Mouse (Mus musculus) CH12.LX (cell line): ENCODE measurements around the gene Ccdc65. TPM values are rescaled to one million over a fixed set of nuclear protein-coding genes. Genes with fewer than 3 reads are reported as not detected.

Experiments used
- DNase-seq: peaks from one replicate; pipeline ENCODE4 v3.0.0-alpha.2; 2013; ENCODE audit errors: extremely low read depth
- H3K27ac ChIP-seq: 2 replicates; pipeline ENCODE4 v1.5.1; 2012; ENCODE audit warnings: low read depth, mild to moderate bottlenecking, control low read depth, moderate library complexity; ENCODE audit not compliant: insufficient read depth
- H3K27me3 ChIP-seq: replicated peaks from 2 replicates; pipeline ENCODE3; 2012; ENCODE audit warnings: inconsistent platforms
- H3K36me3 ChIP-seq, 2 experiments: replicated peaks in 1 of 2; 2 replicates each; pipeline versions ENCODE3 to v1.6.1; 2012; ENCODE audit warnings: inconsistent platforms in 1 of 2, low read length in 1 of 2, mild to moderate bottlenecking in 1 of 2, mixed read lengths in 1 of 2, moderate library complexity in 1 of 2; ENCODE audit not compliant: control insufficient read depth in 1 of 2, insufficient read depth in 1 of 2
- H3K4me1 ChIP-seq, 2 experiments: 2 replicates each; pipeline ENCODE4 v1.6.1; 2012; ENCODE audit warnings: inconsistent platforms in 1 of 2, moderate library complexity in 1 of 2; ENCODE audit not compliant: insufficient read depth in 2 of 2, control insufficient read depth in 1 of 2
- H3K4me2 ChIP-seq: 2 replicates; pipeline ENCODE4 v1.6.1; 2012; ENCODE audit warnings: low read depth, mild to moderate bottlenecking, control low read depth; ENCODE audit not compliant: poor library complexity, insufficient read depth, severe bottlenecking
- H3K4me3 ChIP-seq, 3 experiments: fragments of 150-350 bp in 1 of 3; sonication (generic) in 1 of 3; replicated peaks in 1 of 3; 2 replicates each; pipeline versions ENCODE3 to v1.5.1; 2011 to 2012; ENCODE audit warnings: low read depth in 2 of 3, low read length in 2 of 3, mild to moderate bottlenecking in 2 of 3, moderate library complexity in 2 of 3, control low read depth in 1 of 3, improper control_type of control experiment in 1 of 3, inconsistent platforms in 1 of 3, mixed read lengths in 1 of 3; ENCODE audit not compliant: poor library complexity in 1 of 3
- H3K79me2 ChIP-seq: replicated peaks from 2 replicates; pipeline ENCODE4 v1.6.1; 2012; ENCODE audit warnings: mild to moderate bottlenecking, moderate library complexity; ENCODE audit not compliant: control insufficient read depth, poor library complexity, insufficient read depth, severe bottlenecking; ENCODE audit errors: extremely low read depth
- H3K9ac ChIP-seq: 2 replicates; pipeline ENCODE4 v1.6.1; 2012; ENCODE audit warnings: low read depth, mild to moderate bottlenecking, control low read depth, moderate library complexity; ENCODE audit not compliant: insufficient read depth
- H3K9me3 ChIP-seq: replicated peaks from 2 replicates; pipeline ENCODE3; 2012; ENCODE audit warnings: low read length, inconsistent platforms, mixed read lengths
- BHLHE40 ChIP-seq: IDR thresholded peaks from 2 replicates; pipeline ENCODE4 v1.6.1; 2011; ENCODE audit warnings: mild to moderate bottlenecking, low read depth, low read length, improper control_type of control experiment
- CHD1 ChIP-seq: IDR thresholded peaks from 2 replicates; pipeline ENCODE4 v1.6.1; 2012; ENCODE audit warnings: low read depth, low read length, improper control_type of control experiment, inconsistent platforms
- CTCF ChIP-seq, 2 experiments: IDR thresholded peaks in 1 of 2; conservative IDR thresholded peaks in 1 of 2; 2 replicates each; pipeline ENCODE4 v1.5.1; 2011 to 2012; ENCODE audit warnings: low read depth in 2 of 2, low read length in 2 of 2, improper control_type of control experiment in 1 of 2, inconsistent platforms in 1 of 2, mild to moderate bottlenecking in 1 of 2, moderate library complexity in 1 of 2
- E2F4 ChIP-seq: IDR thresholded peaks from 2 replicates; pipeline ENCODE4 v1.6.1; 2011; ENCODE audit warnings: low read depth, low read length, improper control_type of control experiment; ENCODE audit not compliant: insufficient replicate concordance
- HCFC1 ChIP-seq: IDR thresholded peaks from 2 replicates; pipeline ENCODE4 v1.6.1; 2012; ENCODE audit warnings: low read depth, mild to moderate bottlenecking, inconsistent platforms, low read length, improper control_type of control experiment
- IRF4 ChIP-seq: IDR thresholded peaks from 2 replicates; pipeline ENCODE4 v1.6.1; 2014; ENCODE audit warnings: low read depth, mild to moderate bottlenecking, inconsistent platforms, low read length, improper control_type of control experiment
- JUND ChIP-seq: conservative IDR thresholded peaks from 2 replicates; pipeline ENCODE4 v1.6.1; 2011; ENCODE audit warnings: low read depth, low read length, improper control_type of control experiment
- KAT2A ChIP-seq: IDR thresholded peaks from 2 replicates; pipeline ENCODE4 v1.6.1; 2012; ENCODE audit warnings: low read length, improper control_type of control experiment, inconsistent platforms; ENCODE audit not compliant: insufficient replicate concordance
- MAFK ChIP-seq: IDR thresholded peaks from 2 replicates; pipeline ENCODE4 v1.6.1; 2011; ENCODE audit warnings: low read length, improper control_type of control experiment; ENCODE audit not compliant: insufficient replicate concordance
- MAZ ChIP-seq: IDR thresholded peaks from 2 replicates; pipeline ENCODE4 v1.6.1; 2012; ENCODE audit warnings: low read depth, mild to moderate bottlenecking, inconsistent platforms, low read length, improper control_type of control experiment, moderate library complexity
- MXI1 ChIP-seq: IDR thresholded peaks from 2 replicates; pipeline ENCODE4 v1.6.1; 2011; ENCODE audit warnings: mild to moderate bottlenecking, low read depth, low read length, improper control_type of control experiment
- MYC ChIP-seq: IDR thresholded peaks from 2 replicates; pipeline ENCODE4 v1.6.1; 2011; ENCODE audit warnings: low read depth, mild to moderate bottlenecking, improper control_type of control experiment, low read length
- NELFE ChIP-seq: IDR thresholded peaks from 2 replicates; pipeline ENCODE4 v1.6.1; 2011; ENCODE audit warnings: low read depth, low read length, improper control_type of control experiment
- RAD21 ChIP-seq: IDR thresholded peaks from 2 replicates; pipeline ENCODE4 v1.6.1; 2011; ENCODE audit warnings: low read depth, mild to moderate bottlenecking, low read length, improper control_type of control experiment, moderate library complexity
- RCOR1 ChIP-seq: conservative IDR thresholded peaks from 2 replicates; pipeline ENCODE4 v1.6.1; 2012; ENCODE audit warnings: low read depth, mild to moderate bottlenecking, inconsistent platforms, low read length, improper control_type of control experiment
- SMC3 ChIP-seq: IDR thresholded peaks from 2 replicates; pipeline ENCODE4 v1.6.1; 2011; ENCODE audit warnings: low read depth, low read length, improper control_type of control experiment
- TBP ChIP-seq: conservative IDR thresholded peaks from 2 replicates; pipeline ENCODE4 v1.6.1; 2011; ENCODE audit warnings: low read depth, low read length, improper control_type of control experiment
- UBTF ChIP-seq: IDR thresholded peaks from 2 replicates; pipeline ENCODE4 v1.6.1; 2012; ENCODE audit warnings: low read depth, mild to moderate bottlenecking, inconsistent platforms, low read length, improper control_type of control experiment, moderate library complexity
- USF2 ChIP-seq: conservative IDR thresholded peaks from 2 replicates; pipeline ENCODE4 v1.6.1; 2011; ENCODE audit warnings: low read depth, low read length, improper control_type of control experiment
- ZC3H11A ChIP-seq: IDR thresholded peaks from 2 replicates; pipeline ENCODE4 v1.6.1; 2012; ENCODE audit warnings: low read depth, mild to moderate bottlenecking, inconsistent platforms, low read length, improper control_type of control experiment
- ZKSCAN1 ChIP-seq: IDR thresholded peaks from 2 replicates; pipeline ENCODE4 v1.6.1; 2012; ENCODE audit warnings: low read depth, inconsistent platforms, low read length, improper control_type of control experiment, borderline replicate concordance
- ZMIZ1 ChIP-seq: IDR thresholded peaks from 2 replicates; pipeline ENCODE4 v1.6.1; 2012; ENCODE audit warnings: low read depth, mild to moderate bottlenecking, inconsistent platforms, low read length, improper control_type of control experiment
- dilution Hi-C: fragments of 300-500 bp; cut with MboI; formaldehyde crosslinking; loops from 2 replicates; pipeline ENCODE4 v1.14.3; 2020; ENCODE audit warnings: low sequenced_read_pairs; ENCODE audit not compliant: extremely low pct_unique_long_range_greater_than_20kb, extremely low pct_ligation_motif_present
- in situ Hi-C: fragments of 300-500 bp; cut with MboI; formaldehyde crosslinking; loops from 3 replicates; pipeline ENCODE4 v1.14.3; 2019; ENCODE audit warnings: low sequenced_read_pairs, low pct_ligation_motif_present, low pct_unique_long_range_greater_than_20kb, mixed read lengths
- polyA plus RNA-seq: library from polyadenylated mRNA; unstranded; fragments of >175 nt; gene quantifications from 2 replicates; pipeline ENCODE4 v1.2.1, GENCODE M21; 2012; ENCODE audit warnings: low read depth; ENCODE audit not compliant: insufficient read length
- total RNA-seq, 2 experiments: library from RNA; depleted of rRNA; stranded (reverse); fragments of 300-350 nt in 1 of 2; fragments of >200 nt in 1 of 2; gene quantifications; 2 replicates each; pipeline ENCODE4 v1.2.3; 2012 to 2014

The Ccdc65 gene
- total and polyA plus RNA-seq, 3 experiments, result 0.11 to 0.13 TPM; not detected in 1

GRCm38 (mm10) chr15:98683746-98684145 is 24.3 kb upstream of the Ccdc65 start:
- Histone ChIP-seq H3K9me3 (peaks cover 2% of the 10 kb centered on the region), H3K4me1 (peaks cover 8 to 28% of the 10 kb centered on the region in 2 experiments), H3K4me2 (no peak overlapping the region), H3K27me3 (peaks cover 20% of the 10 kb centered on the region), H3K4me3 (no peak overlapping the region), H3K36me3 (no peaks in the 10 kb centered on the region), H3K9ac (no peak overlapping the region), H3K79me2 (no peaks in the 10 kb centered on the region), H3K27ac (no peak overlapping the region)
- DNase-seq, result no peak
- TF ChIP-seq MAZ, result no peak
- no peak for TF ChIP-seq HCFC1
- dilution Hi-C loops, result no loop called here
- in situ Hi-C loops, result no loop called here

- DNase-seq, result no peak
- TF ChIP-seq SMC3, result no peak
- peak; percentile 25 to 33; a peak in 3 of 4 replicates for TF ChIP-seq CTCF (conservative IDR thresholded peaks at IDR 0.05 in 1 of 2, IDR thresholded peaks at IDR 0.05 in 1 of 2; ENCODE audit: low read depth in 2 of 2, low read length in 2 of 2)
- peak; percentile 0; the same call in 1 of the 2 replicates for TF ChIP-seq RAD21
- dilution Hi-C loops (no loop called here), in situ Hi-C loops (no loop called here)
- H3K9ac ChIP-seq, result no peak overlapping the region
- H3K4me1 ChIP-seq, result peaks cover 8 to 28% of the 10 kb centered on the region in 2 experiments
- no peaks in the 10 kb centered on the region for H3K79me2 ChIP-seq
- no peak overlapping the region for H3K27ac ChIP-seq
- H3K4me3 ChIP-seq, result no peak overlapping the region
- no peak overlapping the region for H3K4me2 ChIP-seq
- no peaks in the 10 kb centered on the region for H3K36me3 ChIP-seq
- H3K9me3 ChIP-seq, result peaks cover 2% of the 10 kb centered on the region
- H3K27me3 ChIP-seq, result peaks cover 36% of the 10 kb centered on the region
Measured at GRCm38 (mm10) chr15:98685926-98686325, 22.1 kb upstream of the Ccdc65 start.

- Histone ChIP-seq H3K36me3 (no peaks in the 10 kb centered on the region), H3K4me1 (peaks cover 0 to 7% of the 10 kb centered on the region in 2 experiments; a peak in 2 of 4 replicates), H3K9ac (no peak overlapping the region), H3K4me3 (no peak overlapping the region), H3K79me2 (no peaks in the 10 kb centered on the region), H3K27ac (no peak overlapping the region), H3K27me3 (peaks cover 52% of the 10 kb centered on the region), H3K9me3 (peaks cover 2% of the 10 kb centered on the region), H3K4me2 (no peak overlapping the region)
- TF ChIP-seq ZKSCAN1 (no peak), MXI1 (no peak), RCOR1 (no peak), E2F4 (no peak), SMC3 (no peak), ZC3H11A (no peak), JUND (no peak), CHD1 (no peak), TBP (no peak), KAT2A (no peak), MYC (no peak), BHLHE40 (no peak), MAFK (no peak), ZMIZ1 (no peak), USF2 (no peak), IRF4 (no peak), HCFC1 (no peak), UBTF (no peak), NELFE (no peak)
- no peak for DNase-seq
- dilution Hi-C loops (no loop called here), in situ Hi-C loops (no loop called here)
Measured at GRCm38 (mm10) chr15:98689682-98690081, 18.3 kb upstream of the Ccdc65 start.
